Mouse (Mus musculus): Measurements from ENCODE around the gene Hist1h2ae.
A peak's percentile ranks its signal among the peaks of the same experiment; 100 is the strongest.
"Not testable (repeated sequence)": the region's sequence is repeated elsewhere in the genome, so short reads cannot be mapped to it uniquely, and the experiment has no call there.

Hist1h2ae gene

GRCm38 (mm10) chr13:23583387-23584068 is 12.5 kb upstream of the Hist1h2ae start:
- DNase-seq (ENCODE audit: low spot score), result no peak

- DNase-seq (ENCODE audit: low spot score), result no peak
Observed at GRCm38 (mm10) chr13:23582219-23583056, 11.4 kb upstream of the Hist1h2ae start.

GRCm38 (mm10) chr13:23581408-23582218 is 10.6 kb upstream of the Hist1h2ae start, which contains the start of gene Hist1h4d:
Gene Hist1h4d (plus strand): TSS chr13:23581598.
- peak; percentile 95 for DNase-seq (ENCODE audit: low spot score)

GRCm38 (mm10) chr13:23577835-23578234 is 6.8 kb upstream of the Hist1h2ae start:
- no peak for DNase-seq (ENCODE audit: low spot score)

GRCm38 (mm10) chr13:23576906-23577639 is 6.1 kb upstream of the Hist1h2ae start:
- no peak for DNase-seq (ENCODE audit: low spot score)

- DNase-seq (ENCODE audit: low spot score), result no peak
Observed at GRCm38 (mm10) chr13:23576351-23576881, 5.4 kb upstream of the Hist1h2ae start.

- DNase-seq (ENCODE audit: low spot score), result not testable (repeated sequence)
Observed at GRCm38 (mm10) chr13:23575864-23576313, 4.9 kb upstream of the Hist1h2ae start.

GRCm38 (mm10) chr13:23575271-23575851 is 4.3 kb upstream of the Hist1h2ae start, which contains the start of gene Hist1h3d:
Gene Hist1h3d (plus strand): TSS chr13:23575763.
- DNase-seq (ENCODE audit: low spot score), result peak; percentile 49

GRCm38 (mm10) chr13:23574546-23575170 is 3.6 kb upstream of the Hist1h2ae start:
- not testable (repeated sequence) for DNase-seq (ENCODE audit: low spot score)

- DNase-seq (ENCODE audit: low spot score), result peak; percentile 93
Observed at GRCm38 (mm10) chr13:23573898-23574524, 3.0 kb upstream of the Hist1h2ae start, which contains the start of the genes Hist1h2bf and Hist1h2ad. Gene Hist1h2bf (minus strand): TSS chr13:23574196. Gene Hist1h2ad (plus strand): TSS chr13:23574381.

- peak; percentile 8 for DNase-seq (ENCODE audit: low spot score)
Observed at GRCm38 (mm10) chr13:23573034-23573897, 2.2 kb upstream of the Hist1h2ae start.

GRCm38 (mm10) chr13:23572218-23573033 is 1.4 kb upstream of the Hist1h2ae start:
- no peak for DNase-seq (ENCODE audit: low spot score)

GRCm38 (mm10) chr13:23571504-23572217 is 641 bp upstream of the Hist1h2ae start:
- DNase-seq (ENCODE audit: low spot score), result not testable (repeated sequence)

GRCm38 (mm10) chr13:23570261-23571021 is 579 bp downstream of the Hist1h2ae start:
- not testable (repeated sequence) for DNase-seq (ENCODE audit: low spot score)

GRCm38 (mm10) chr13:23564482-23564881 is 6.5 kb downstream of the Hist1h2ae start:
- DNase-seq (ENCODE audit: low spot score), result no peak

Measured in testis, postnatal 14 days (tissue).